Mouse (Mus musculus): ENCODE results near the gene Vmn1r4.

Gene Vmn1r4

GRCm38 (mm10) chr6:56913092-56913858 lies 10.5 kb upstream of the Vmn1r4 start:
- no peak for DNase-seq (ENCODE audit: inconsistent age in 2 of 2, low spot score in 1 of 2)

GRCm38 (mm10) chr6:56916279-56916678 lies 7.5 kb upstream of the Vmn1r4 start:
- no peak for DNase-seq (ENCODE audit: inconsistent age in 2 of 2, low spot score in 1 of 2)

- peak in 1 of 2 experiments; percentile 73 for DNase-seq (ENCODE audit: inconsistent age in 2 of 2, low spot score in 1 of 2)
Observed at GRCm38 (mm10) chr6:56917578-56918368, 6.0 kb upstream of the Vmn1r4 start.

- DNase-seq (ENCODE audit: inconsistent age in 2 of 2, low spot score in 1 of 2), result no peak
Observed at GRCm38 (mm10) chr6:56919330-56920044, 4.3 kb upstream of the Vmn1r4 start.

GRCm38 (mm10) chr6:56920222-56921092 lies 3.4 kb upstream of the Vmn1r4 start:
- DNase-seq (ENCODE audit: inconsistent age in 2 of 2, low spot score in 1 of 2), result peak in 1 of 2 experiments; percentile 67

GRCm38 (mm10) chr6:56923331-56923725 lies 487 bp upstream of the Vmn1r4 start:
- no peak for DNase-seq (ENCODE audit: inconsistent age in 2 of 2, low spot score in 1 of 2)

GRCm38 (mm10) chr6:56931648-56932415 lies 8.0 kb downstream of the Vmn1r4 start:
- DNase-seq (ENCODE audit: inconsistent age in 2 of 2, low spot score in 1 of 2), result no peak

GRCm38 (mm10) chr6:56932464-56932863 lies 8.6 kb downstream of the Vmn1r4 start:
- no peak for DNase-seq (ENCODE audit: inconsistent age in 2 of 2, low spot score in 1 of 2)

- DNase-seq (ENCODE audit: inconsistent age in 2 of 2, low spot score in 1 of 2), result no peak
Observed at GRCm38 (mm10) chr6:56934366-56934765, 10.6 kb downstream of the Vmn1r4 start.

- no peak for DNase-seq (ENCODE audit: inconsistent age in 2 of 2, low spot score in 1 of 2)
Observed at GRCm38 (mm10) chr6:56956436-56956835, 32.6 kb downstream of the Vmn1r4 start.

- no peak for DNase-seq (ENCODE audit: inconsistent age in 2 of 2, low spot score in 1 of 2)
Observed at GRCm38 (mm10) chr6:56969973-56970372, 46.2 kb downstream of the Vmn1r4 start, which contains the start of gene Vmn1r5. Gene Vmn1r5, plus strand, starts transcription at chr6:56970273.

GRCm38 (mm10) chr6:56996943-56997342 lies 73.1 kb downstream of the Vmn1r4 start, which contains the start of gene Vmn1r6:
Gene Vmn1r6, plus strand, starts transcription at chr6:56997243.
- DNase-seq (ENCODE audit: inconsistent age in 2 of 2, low spot score in 1 of 2), result no peak
